Mouse (Mus musculus) cortical plate, adult 2 months (tissue): ENCODE data around the gene Defb21.

ENCODE experiments used
- CTCF ChIP-seq: fragments of 200-500 bp; IDR thresholded peaks from 2 replicates; pipeline ENCODE4 v1.5.1; 2011; ENCODE audit warnings: mild to moderate bottlenecking, control low read depth, low read length; ENCODE audit not compliant: insufficient read depth; ENCODE audit errors: extremely low read depth
- POLR2A ChIP-seq: fragments of 200-500 bp; IDR thresholded peaks from 2 replicates; pipeline ENCODE4 v1.6.1; 2011; ENCODE audit warnings: mild to moderate bottlenecking, low read length, control low read depth; ENCODE audit not compliant: insufficient read depth; ENCODE audit errors: extremely low read depth

- TF ChIP-seq CTCF, result no peak
- TF ChIP-seq POLR2A, result no peak
Measured at GRCm38 (mm10) chr2:152580107-152580506, 7.6 kb downstream of the Defb21 start, which contains the start of gene Defb19.
